Mouse (Mus musculus): Measurements from ENCODE around the gene 4930558K02Rik.

- no peak for TF ChIP-seq POLR2A (IDR thresholded peaks at IDR 0.05; ENCODE audit: low read depth, low read length)
- no peak for TF ChIP-seq CTCF (IDR thresholded peaks at IDR 0.05; ENCODE audit: borderline replicate concordance, insufficient read depth, low read length)
Observed at GRCm38 (mm10) chr1:161913648-161913984, 65.8 kb downstream of the 4930558K02Rik start.

All from embryonic fibroblast, embryonic 13.5 days (primary cell).